Mouse (Mus musculus) layer of hippocampus, adult 9-11 months (tissue): ENCODE measurements around the gene Myo3b.
"Not testable (repeated sequence)": the region's sequence is repeated elsewhere in the genome, so short reads cannot be mapped to it uniquely, and the experiment has no call there.

Experiments used
- DNase-seq: peaks from one replicate; pipeline ENCODE4 v3.0.0; 2022

The Myo3b gene

GRCm38 (mm10) chr2:70201796-70202555, 163.1 kb downstream of the Myo3b start:
- DNase-seq: no peak

GRCm38 (mm10) chr2:70202578-70203167, 163.7 kb downstream of the Myo3b start:
- DNase-seq: no peak

- DNase-seq: no peak
Observed at GRCm38 (mm10) chr2:70208411-70208810, 169.5 kb downstream of the Myo3b start.

GRCm38 (mm10) chr2:70209790-70210189, 170.9 kb downstream of the Myo3b start:
- no peak for DNase-seq

GRCm38 (mm10) chr2:70210427-70211332, 171.8 kb downstream of the Myo3b start:
- DNase-seq: peak; percentile 64

- DNase-seq: no peak
Observed at GRCm38 (mm10) chr2:70214401-70214800, 175.5 kb downstream of the Myo3b start.

- no peak for DNase-seq
Observed at GRCm38 (mm10) chr2:70217800-70218199, 178.9 kb downstream of the Myo3b start.

- no peak for DNase-seq
Observed at GRCm38 (mm10) chr2:70218469-70218868, 179.5 kb downstream of the Myo3b start.

- DNase-seq: no peak
Observed at GRCm38 (mm10) chr2:70226679-70227078, 187.8 kb downstream of the Myo3b start.

- not testable (repeated sequence) for DNase-seq
Observed at GRCm38 (mm10) chr2:70234450-70234849, 195.5 kb downstream of the Myo3b start.

- no peak for DNase-seq
Observed at GRCm38 (mm10) chr2:70245981-70246380, 207.1 kb downstream of the Myo3b start.

- no peak for DNase-seq
Observed at GRCm38 (mm10) chr2:70248616-70249015, 209.7 kb downstream of the Myo3b start.

GRCm38 (mm10) chr2:70249872-70250271, 210.9 kb downstream of the Myo3b start:
- DNase-seq: no peak

- no peak for DNase-seq
Observed at GRCm38 (mm10) chr2:70251256-70251655, 212.3 kb downstream of the Myo3b start.

- DNase-seq: peak; percentile 13
Observed at GRCm38 (mm10) chr2:70259357-70260000, 220.6 kb downstream of the Myo3b start.

GRCm38 (mm10) chr2:70260646-70261195, 221.8 kb downstream of the Myo3b start:
- DNase-seq: no peak

GRCm38 (mm10) chr2:70261703-70262564, 223.0 kb downstream of the Myo3b start:
- no peak for DNase-seq

GRCm38 (mm10) chr2:70262565-70263082, 223.7 kb downstream of the Myo3b start:
- DNase-seq: no peak

- no peak for DNase-seq
Observed at GRCm38 (mm10) chr2:70278425-70279277, 239.7 kb downstream of the Myo3b start.

- no peak for DNase-seq
Observed at GRCm38 (mm10) chr2:70284109-70284508, 245.2 kb downstream of the Myo3b start.
